Mouse (Mus musculus): ENCODE measurements at regions not wholly inside any gene's neighbourhood (a gene's known extent, or its start where the extent isn't known, plus 50 kb on each side); places are given as distances from the start of the nearest gene placed in this dataset.

DNA sequence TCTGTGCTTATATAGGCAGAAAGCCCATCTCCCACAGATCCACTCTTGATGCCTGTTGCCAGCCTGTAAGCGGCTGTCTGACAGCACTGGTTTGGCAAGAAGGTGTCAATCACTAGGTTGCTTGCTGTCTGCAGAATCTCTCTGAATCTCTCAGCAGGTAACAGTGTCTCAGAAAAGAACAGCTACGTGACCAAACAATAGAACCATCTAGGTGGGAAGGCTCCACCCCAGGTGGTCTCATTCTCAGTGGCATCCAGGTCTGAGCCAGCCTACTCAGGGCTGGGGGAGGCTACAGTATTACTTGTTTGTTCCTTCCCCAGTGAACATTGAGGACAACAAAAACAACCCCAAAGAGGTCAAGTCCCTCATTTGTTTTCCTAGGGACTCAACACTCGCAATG is 523.6 kb downstream of the Tox3 start:
- no peak for TF ChIP-seq CTCF (IDR thresholded peaks at IDR 0.05; ENCODE audit: extremely low read depth, insufficient read length, insufficient replicate concordance, low read depth, low read length)
- no peak for TF ChIP-seq POLR2A (IDR thresholded peaks at IDR 0.05; ENCODE audit: low read depth, low read length)

Data from small intestine, adult 2 months (tissue).